Mouse (Mus musculus): ENCODE data around the gene Irf6.

DNA sequence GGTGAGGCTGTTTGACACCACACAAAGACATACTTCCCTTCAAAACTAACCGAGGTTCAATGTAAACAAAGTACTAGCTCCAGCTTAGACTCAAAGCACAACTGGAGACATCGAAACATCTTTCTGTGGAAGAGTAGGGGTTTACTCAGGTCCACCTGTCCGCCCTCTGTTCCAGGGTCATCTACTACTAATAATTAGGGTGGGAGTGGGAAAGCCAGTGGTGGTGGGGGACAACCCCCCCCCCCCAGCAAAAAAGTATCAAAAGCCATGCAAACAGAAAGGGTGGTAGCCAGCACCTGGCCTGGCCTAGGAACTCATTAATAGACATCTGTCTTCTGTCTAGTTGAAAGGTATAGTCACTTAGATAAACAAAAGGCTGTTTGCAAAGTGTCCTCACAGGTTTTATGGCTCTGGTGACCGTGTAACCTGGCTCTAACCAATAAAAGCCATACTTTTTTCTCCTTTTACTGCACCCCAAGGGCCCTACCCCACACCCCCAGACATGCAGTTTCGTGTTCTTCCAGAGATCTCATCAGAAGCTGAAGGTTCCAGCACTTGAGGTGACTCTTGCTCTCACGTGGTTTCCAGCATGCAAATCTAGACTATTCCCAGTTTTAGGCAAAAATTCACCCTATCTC lies 21.5 kb upstream of the Irf6 start:
- TF ChIP-seq EP300 (IDR thresholded peaks at IDR 0.05; ENCODE audit: insufficient read depth, low read depth, low read length) = no peak
- no peak for TF ChIP-seq POLR2A (IDR thresholded peaks at IDR 0.05; ENCODE audit: insufficient read depth, low read length)
- TF ChIP-seq CTCF (IDR thresholded peaks at IDR 0.05; ENCODE audit: low read depth, low read length) = no peak
